Mouse (Mus musculus): ENCODE measurements around the gene Rps19. TPM values are rescaled to one million over a fixed set of nuclear protein-coding genes. Genes with fewer than 3 reads are reported as not detected.
"Not testable (repeated sequence)": the region's sequence is repeated elsewhere in the genome, so short reads cannot be mapped to it uniquely, and the experiment has no call there.

Gene Rps19
- 1,483 and 1,612 TPM in 2 replicates for polyA plus RNA-seq (2015; fragmentation: Nextera tagmentation; extraction: Ambion mirVana)

DNA sequence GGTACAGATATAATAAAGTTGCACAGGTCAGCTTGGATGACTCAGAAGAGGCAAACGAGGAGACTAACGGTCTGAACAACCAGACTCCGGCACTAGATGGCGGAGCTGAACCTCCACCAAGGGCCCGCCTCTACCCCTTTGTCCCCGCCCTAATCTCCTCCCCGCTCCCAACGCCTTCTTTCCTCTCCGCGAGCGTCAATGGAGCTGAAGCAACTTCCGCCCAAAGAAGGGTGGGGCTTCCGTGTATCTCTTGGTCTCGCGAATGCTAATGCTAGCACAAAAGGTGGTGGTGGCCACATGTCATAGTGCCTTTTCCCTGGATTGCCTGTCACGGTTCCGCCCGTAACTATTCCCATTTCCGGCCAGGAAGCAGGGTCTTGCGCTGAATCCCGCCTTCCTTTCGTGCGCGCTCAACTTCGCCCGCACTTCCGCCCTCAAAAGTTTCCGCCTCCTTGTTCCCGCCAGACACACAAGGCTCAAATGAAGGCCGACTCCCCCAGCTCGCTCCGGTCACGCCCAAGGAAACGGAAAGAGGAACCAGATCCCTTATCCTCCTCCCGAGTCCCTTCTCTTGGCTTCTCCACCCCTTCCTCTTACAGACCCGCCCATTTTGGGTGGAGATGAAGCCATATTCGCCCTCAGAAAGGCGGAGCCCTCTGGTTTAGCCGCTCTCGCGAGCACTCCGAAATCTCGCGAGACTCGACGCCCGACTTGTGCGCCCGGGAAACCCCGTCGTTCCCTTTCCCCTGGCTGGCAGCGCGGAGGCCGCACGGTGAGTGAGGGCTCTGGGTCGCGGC is at the start of gene Rps19:
Rps19 (plus strand) TSS at position 476 of the 797 bp plus-strand sequence.
- no peaks in the 10 kb centered on the region for H3K9me3 ChIP-seq (replicated peaks)
- H3K4me3 ChIP-seq (replicated peaks), result peak within 1 kb of the TSS; percentile 100
- peak within 1 kb of the TSS; percentile 94 for H3K4me2 ChIP-seq
- DNase-seq, result peak; percentile 97
- ATAC-seq (ENCODE audit: low read depth), result peak; percentile 92
- H3K27ac ChIP-seq, result peak within 1 kb of the TSS; percentile 98
- peaks cover 41% of the 10 kb centered on the region for H3K36me3 ChIP-seq
- WGBS (ENCODE audit: insufficient replicate concordance), result under 1% methylated on average over 57 of the region's 57 CpGs
- H3K9ac ChIP-seq, result peak within 1 kb of the TSS; percentile 100
- H3K27me3 ChIP-seq, result no peaks in the 10 kb centered on the region
- H3K4me1 ChIP-seq (replicated peaks), result peaks cover 49% of the 10 kb centered on the region

DNA sequence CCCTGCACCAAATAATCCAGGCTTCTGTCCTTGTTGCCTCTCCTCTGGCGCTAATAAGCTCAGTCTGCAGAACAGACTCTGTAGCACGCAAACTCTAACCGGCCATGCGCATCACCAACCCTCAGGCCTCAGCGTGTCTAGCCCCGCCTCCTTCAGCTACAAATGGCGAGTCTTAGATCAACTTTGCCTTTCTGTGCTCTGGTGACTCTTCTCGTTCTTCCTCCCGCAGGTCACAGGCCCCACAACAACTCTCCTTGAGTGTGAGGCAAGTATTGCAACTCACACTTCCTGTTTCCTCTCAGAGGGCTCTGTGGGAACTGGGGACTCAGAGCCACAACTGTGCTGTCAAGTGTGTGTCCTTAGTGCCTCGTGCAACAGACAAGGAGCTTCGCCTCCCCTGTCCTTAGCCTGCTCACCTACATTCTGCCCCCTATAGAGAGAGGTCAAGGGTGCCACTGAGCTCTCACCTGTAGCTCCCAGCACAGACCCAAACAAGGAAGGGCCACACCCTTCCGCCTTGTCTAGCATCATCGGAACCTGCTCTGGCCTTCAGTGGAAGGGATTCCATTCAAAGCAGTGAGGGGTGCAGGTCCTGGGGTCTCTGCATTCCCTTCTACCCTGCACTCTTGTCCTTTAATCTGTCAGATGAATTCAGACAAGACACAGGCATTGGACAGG is 45.3 kb upstream of the Rps19 start:
- peak; percentile 34 for ATAC-seq (ENCODE audit: low read depth)
- not testable (repeated sequence) for H3K9me3 ChIP-seq (replicated peaks); H3K27ac ChIP-seq; H3K36me3 ChIP-seq; H3K4me3 ChIP-seq (replicated peaks); DNase-seq; H3K9ac ChIP-seq; H3K4me2 ChIP-seq; H3K27me3 ChIP-seq; H3K4me1 ChIP-seq (replicated peaks)
- WGBS (ENCODE audit: insufficient replicate concordance), result 43% methylated on average over 13 of the region's 13 CpGs

DNA sequence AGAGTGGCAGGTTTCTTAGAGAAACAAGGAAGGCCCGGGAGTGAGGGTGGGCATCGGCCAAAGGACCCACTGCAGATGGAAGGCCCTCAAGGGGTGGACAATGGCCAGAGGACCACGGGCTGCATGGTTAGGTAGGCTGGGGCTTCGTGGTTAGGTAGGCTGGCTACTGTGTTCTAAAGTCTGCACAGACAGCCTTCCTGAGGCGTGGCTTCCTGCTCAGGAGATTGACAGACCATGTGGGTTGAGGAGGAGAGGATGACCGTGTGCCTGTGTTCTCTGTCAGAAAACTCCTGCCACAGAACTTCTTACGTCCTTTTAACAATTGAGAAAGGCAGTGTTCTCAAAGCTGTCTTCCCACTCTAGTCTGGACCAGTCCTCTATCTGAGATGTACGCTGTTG is 44.8 kb upstream of the Rps19 start:
- no peak overlapping the region for H3K4me2 ChIP-seq
- H3K4me1 ChIP-seq (replicated peaks), result no peaks in the 10 kb centered on the region
- H3K27me3 ChIP-seq, result no peaks in the 10 kb centered on the region
- H3K9ac ChIP-seq, result no peak overlapping the region
- no peak overlapping the region for H3K27ac ChIP-seq
- H3K36me3 ChIP-seq, result no peaks in the 10 kb centered on the region
- H3K9me3 ChIP-seq (replicated peaks), result no peaks in the 10 kb centered on the region
- 41% methylated on average over 8 of the region's 8 CpGs for WGBS (ENCODE audit: insufficient replicate concordance)
- ATAC-seq (ENCODE audit: low read depth) (0 out of 2 replicates have a peak, but pooled peaks have one; percentile 31), DNase-seq (no peak)
- no peak overlapping the region for H3K4me3 ChIP-seq (replicated peaks)

DNA sequence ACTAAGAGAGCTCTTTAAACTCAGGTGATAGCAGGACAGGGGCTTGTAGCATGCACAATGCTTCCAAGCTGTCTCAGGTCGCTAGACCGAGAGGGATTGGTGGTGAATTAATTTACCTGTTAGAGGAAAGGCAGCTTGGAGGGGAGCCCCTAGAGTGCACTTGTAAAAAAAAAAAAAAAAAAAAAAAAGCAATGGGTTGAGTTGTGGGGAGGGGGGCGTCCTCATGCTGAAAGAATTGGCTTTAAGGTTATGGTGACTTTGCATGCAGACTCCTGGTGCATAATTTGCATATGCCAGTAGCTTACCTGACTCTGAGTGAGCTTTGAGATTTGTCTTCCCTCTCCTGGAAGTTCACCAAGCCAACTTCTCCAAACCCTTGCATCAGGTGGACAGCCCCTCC is 43.8 kb upstream of the Rps19 start:
- no peak overlapping the region for H3K4me3 ChIP-seq (replicated peaks)
- DNase-seq (no peak), ATAC-seq (ENCODE audit: low read depth) (no peak)

DNA sequence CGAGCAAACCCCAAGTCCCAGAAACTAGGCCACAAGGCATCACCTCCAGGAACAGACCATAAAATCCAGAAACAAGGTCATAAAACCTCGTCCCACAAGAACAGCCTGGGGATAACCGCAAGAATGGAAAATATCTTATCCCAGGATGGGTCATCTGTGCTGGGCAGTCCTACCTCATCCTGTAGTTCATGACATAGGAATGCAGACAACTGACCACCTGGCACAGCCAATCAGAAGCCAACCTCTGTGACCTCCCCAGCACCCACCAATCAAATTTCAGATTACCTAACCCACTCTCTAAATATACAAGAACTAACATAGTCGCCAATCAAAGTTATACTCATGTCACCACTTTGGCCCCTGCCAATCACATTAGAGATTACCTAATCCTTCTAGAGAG is 43.2 kb upstream of the Rps19 start:
- no peak overlapping the region for H3K4me3 ChIP-seq (replicated peaks)
- no peaks in the 10 kb centered on the region for H3K9me3 ChIP-seq (replicated peaks)
- ATAC-seq (ENCODE audit: low read depth), result no peak
- no peaks in the 10 kb centered on the region for H3K27me3 ChIP-seq
- DNase-seq, result no peak
- no peaks in the 10 kb centered on the region for H3K36me3 ChIP-seq
- WGBS (ENCODE audit: insufficient replicate concordance), result 64% methylated on average over 4 of the region's 4 CpGs
- no peak overlapping the region for H3K27ac ChIP-seq
- H3K4me2 ChIP-seq, result no peak overlapping the region
- H3K4me1 ChIP-seq (replicated peaks), result peaks cover 9% of the 10 kb centered on the region
- no peak overlapping the region for H3K9ac ChIP-seq

More for the DNA sequence above, 43.8 kb upstream of the Rps19 start:
- Histone ChIP-seq H3K27ac (no peak overlapping the region), H3K4me1 (replicated peaks) (peaks cover 2% of the 10 kb centered on the region), H3K9me3 (replicated peaks) (no peaks in the 10 kb centered on the region), H3K36me3 (no peaks in the 10 kb centered on the region), H3K27me3 (no peaks in the 10 kb centered on the region), H3K9ac (no peak overlapping the region), H3K4me2 (no peak overlapping the region)
- WGBS (ENCODE audit: insufficient replicate concordance), result 66% methylated on average over 3 of the region's 3 CpGs

DNA sequence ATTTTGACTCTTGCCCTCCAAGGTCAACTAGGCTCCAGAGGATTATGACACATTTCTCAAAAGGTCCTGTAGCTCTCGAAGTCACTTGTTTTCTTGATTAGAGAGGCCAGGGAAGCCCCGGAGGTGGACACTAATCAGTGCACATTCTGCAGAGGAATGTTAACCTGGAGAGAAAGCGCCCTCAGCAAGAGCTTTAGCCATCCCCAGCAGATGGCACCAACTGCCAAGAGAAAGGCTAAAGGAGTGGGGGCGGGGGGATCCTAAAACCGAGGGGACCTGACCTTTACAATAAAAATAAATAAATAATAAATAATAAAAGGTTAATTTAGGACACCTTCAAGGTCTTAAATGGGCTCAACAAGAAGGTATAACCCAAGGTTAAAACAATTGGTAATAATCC is 40.0 kb upstream of the Rps19 start:
- Histone ChIP-seq H3K27ac (no peak overlapping the region), H3K4me1 (replicated peaks) (peaks cover 34% of the 10 kb centered on the region), H3K4me3 (replicated peaks) (no peak overlapping the region), H3K9me3 (replicated peaks) (no peaks in the 10 kb centered on the region), H3K9ac (no peak overlapping the region), H3K27me3 (no peaks in the 10 kb centered on the region), H3K4me2 (no peak overlapping the region), H3K36me3 (no peaks in the 10 kb centered on the region)
- no peak for ATAC-seq (ENCODE audit: low read depth)
- 43% methylated on average over 5 of the region's 5 CpGs for WGBS (ENCODE audit: insufficient replicate concordance)
- DNase-seq, result no peak

DNA sequence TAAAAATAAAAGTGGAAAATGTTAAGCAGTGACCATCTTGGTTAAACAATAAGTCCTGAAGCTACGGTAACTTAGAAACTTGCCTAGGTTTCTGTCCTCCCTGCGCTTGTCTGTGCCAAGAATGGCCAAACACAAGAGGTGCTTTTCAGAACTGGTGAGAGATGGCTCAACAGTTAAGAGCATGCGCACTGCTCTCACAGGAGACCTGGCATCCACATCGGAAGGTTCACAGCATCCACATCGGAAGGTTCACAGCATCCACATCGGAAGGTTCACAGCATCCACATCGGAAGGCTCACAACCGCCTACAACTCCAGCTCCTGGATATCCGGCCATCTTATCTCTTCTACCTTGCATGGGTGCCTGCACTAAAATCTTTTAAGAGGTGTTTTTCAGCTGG is 39.0 kb upstream of the Rps19 start:
- Histone ChIP-seq H3K27ac (no peak overlapping the region), H3K27me3 (no peaks in the 10 kb centered on the region), H3K9me3 (replicated peaks) (no peaks in the 10 kb centered on the region), H3K4me3 (replicated peaks) (no peak overlapping the region), H3K36me3 (no peaks in the 10 kb centered on the region), H3K4me1 (replicated peaks) (peaks cover 44% of the 10 kb centered on the region), H3K9ac (no peak overlapping the region), H3K4me2 (no peak overlapping the region)
- no peak for DNase-seq
- no peak for ATAC-seq (ENCODE audit: low read depth)
- 70% methylated on average over 9 of the region's 9 CpGs for WGBS (ENCODE audit: insufficient replicate concordance)

DNA sequence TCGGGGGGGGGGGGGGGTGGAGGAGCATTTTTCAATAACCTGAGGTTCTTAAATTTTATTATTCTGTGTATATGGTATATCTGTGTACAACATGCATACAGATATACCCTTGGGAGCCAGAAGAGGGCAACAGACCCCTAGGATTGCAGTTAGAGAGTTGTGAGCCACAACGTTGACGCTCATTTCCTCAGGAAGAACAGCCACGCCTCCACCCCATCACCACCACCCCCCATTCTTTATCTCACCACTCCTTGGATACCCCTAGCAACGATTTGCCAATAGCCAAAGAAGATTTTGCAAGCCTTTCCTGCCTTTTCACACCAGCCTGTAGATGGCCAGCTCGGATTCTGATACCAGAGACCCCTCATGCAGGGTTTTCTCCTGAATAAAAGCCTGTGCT is 38.5 kb upstream of the Rps19 start:
- peak overlapping the region; percentile 16; the same call in 1 of the 2 replicates for H3K4me2 ChIP-seq
- peaks cover 48% of the 10 kb centered on the region for H3K4me1 ChIP-seq (replicated peaks)
- H3K9ac ChIP-seq, result peak overlapping the region; percentile 14; the same call in 1 of the 2 replicates
- no peaks in the 10 kb centered on the region for H3K9me3 ChIP-seq (replicated peaks)
- H3K36me3 ChIP-seq, result no peaks in the 10 kb centered on the region
- DNase-seq (peak; percentile 65), ATAC-seq (ENCODE audit: low read depth) (peak; percentile 75)
- H3K27ac ChIP-seq, result no peak overlapping the region
- WGBS (ENCODE audit: insufficient replicate concordance), result 2% methylated on average over 6 of the region's 6 CpGs
- no peaks in the 10 kb centered on the region for H3K27me3 ChIP-seq
- no peak overlapping the region for H3K4me3 ChIP-seq (replicated peaks)

DNA sequence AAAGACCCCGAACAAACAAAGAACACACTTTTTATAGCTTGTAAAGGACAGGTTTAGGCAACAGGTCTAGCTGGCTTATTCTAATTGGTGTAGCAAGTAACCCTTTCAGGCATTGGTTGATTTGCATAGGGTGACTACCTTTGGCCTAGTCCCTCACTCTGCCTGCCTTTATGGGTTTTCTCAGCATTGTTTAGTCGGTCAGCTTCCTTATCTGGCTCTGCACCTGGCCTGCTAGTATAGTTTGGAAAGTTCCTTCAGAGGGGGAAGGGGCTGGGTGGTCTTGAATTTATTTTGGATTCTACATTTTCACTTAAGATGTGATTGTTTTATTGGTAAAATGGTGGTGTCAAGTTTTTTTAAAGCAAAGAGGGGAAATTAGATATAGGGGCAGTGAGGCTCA is 37.6 kb upstream of the Rps19 start:
- DNase-seq; ATAC-seq (ENCODE audit: low read depth); H3K27me3 ChIP-seq; H3K4me3 ChIP-seq (replicated peaks); H3K36me3 ChIP-seq; H3K9me3 ChIP-seq (replicated peaks); H3K27ac ChIP-seq; H3K4me2 ChIP-seq; H3K9ac ChIP-seq: not testable (repeated sequence)
- peaks cover 57% of the 10 kb centered on the region for H3K4me1 ChIP-seq (replicated peaks)
- WGBS (ENCODE audit: insufficient replicate concordance), result 22% methylated on average over 2 of the region's 2 CpGs

DNA sequence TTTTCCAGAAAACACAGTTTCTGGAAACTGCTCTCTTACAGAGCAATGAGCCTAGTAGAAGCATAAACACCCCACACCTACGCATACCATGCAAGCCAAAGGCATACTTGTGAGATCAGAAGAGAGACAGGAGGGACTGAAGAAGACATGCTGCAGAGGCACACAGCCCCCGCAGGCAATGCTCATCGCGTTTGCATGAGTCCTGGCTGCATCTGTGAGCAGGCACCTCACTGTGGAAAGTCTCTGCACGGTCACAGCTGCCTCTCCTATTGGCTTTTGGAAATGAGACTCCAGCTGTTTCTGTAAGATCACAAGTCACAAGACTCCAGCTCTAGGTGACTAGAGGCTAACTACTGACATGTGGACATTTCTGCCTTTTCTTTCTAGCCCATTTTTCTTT is 34.0 kb upstream of the Rps19 start:
- peak overlapping the region; percentile 58 for H3K4me3 ChIP-seq (replicated peaks)
- 17% methylated on average over 5 of the region's 5 CpGs for WGBS (ENCODE audit: insufficient replicate concordance)
- peaks cover 91% of the 10 kb centered on the region for H3K4me1 ChIP-seq (replicated peaks)
- H3K9me3 ChIP-seq (replicated peaks), result no peaks in the 10 kb centered on the region
- no peak for ATAC-seq (ENCODE audit: low read depth)
- H3K27ac ChIP-seq, result peak overlapping the region; percentile 100
- no peaks in the 10 kb centered on the region for H3K36me3 ChIP-seq
- peak overlapping the region; percentile 82 for H3K4me2 ChIP-seq
- no peaks in the 10 kb centered on the region for H3K27me3 ChIP-seq
- peak; percentile 46 for DNase-seq
- H3K9ac ChIP-seq, result peak overlapping the region; percentile 67

DNA sequence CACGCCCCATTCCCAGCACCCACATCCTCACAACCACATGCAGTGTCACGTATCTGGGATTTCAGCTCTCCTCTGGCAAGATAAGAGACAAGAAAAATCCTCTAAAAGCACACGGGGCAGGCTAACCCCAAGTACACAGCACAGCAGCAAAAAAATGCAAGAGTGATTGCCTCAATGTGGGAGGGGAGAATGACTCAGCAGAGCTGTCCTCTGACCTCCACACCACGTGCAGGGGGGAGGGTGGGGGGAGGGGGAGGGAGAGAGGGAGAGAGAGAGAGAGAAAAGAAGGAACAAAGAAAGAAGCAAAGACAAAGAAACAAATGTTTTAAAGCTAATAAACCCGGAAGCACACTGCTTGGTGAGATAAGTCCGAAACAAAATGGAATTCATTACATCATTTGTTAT is 33.3 kb upstream of the Rps19 start:
- Histone ChIP-seq H3K27me3 (no peaks in the 10 kb centered on the region), H3K27ac (peak overlapping the region; percentile 100), H3K9me3 (replicated peaks) (no peaks in the 10 kb centered on the region), H3K4me1 (replicated peaks) (peaks cover 91% of the 10 kb centered on the region), H3K4me3 (replicated peaks) (peak overlapping the region; percentile 58), H3K9ac (peak overlapping the region; percentile 80), H3K4me2 (peak overlapping the region; percentile 82), H3K36me3 (no peaks in the 10 kb centered on the region)
- DNase-seq (peak; percentile 78), ATAC-seq (ENCODE audit: low read depth) (peak; percentile 38)
- 5% methylated on average over 6 of the region's 6 CpGs for WGBS (ENCODE audit: insufficient replicate concordance)

Measured in liver, embryonic 13.5 days (tissue).